Mouse (Mus musculus): ENCODE data around the gene 1700007K13Rik.
A peak's percentile ranks its signal among the peaks of the same experiment; 100 is the strongest.

GRCm38 (mm10) chr2:28512798-28513401 is 46.8 kb upstream of the 1700007K13Rik start, which contains the start of gene Ralgds:
- TF ChIP-seq POLR2A (IDR thresholded peaks at IDR 0.05; ENCODE audit: borderline replicate concordance, insufficient read depth, low read length) (peak; percentile 51; the same call in 1 of the 2 replicates), CTCF (IDR thresholded peaks at IDR 0.05; ENCODE audit: borderline replicate concordance, insufficient read depth, low read depth, low read length) (peak; percentile 52; the same call in 1 of the 2 replicates)
